Mouse (Mus musculus) erythroblast, embryonic 14.5 days (primary cell): ENCODE data around the gene Vti1a. TPM values are rescaled to one million over a fixed set of nuclear protein-coding genes. Genes with fewer than 3 reads are reported as not detected.

ENCODE experiments used
- H3K27me3 ChIP-seq: 2 replicates; pipeline ENCODE4 v1.6.1; 2012; ENCODE audit warnings: inconsistent platforms; ENCODE audit not compliant: control insufficient read depth
- H3K36me3 ChIP-seq: 2 replicates; pipeline ENCODE4 v1.6.1; 2012; ENCODE audit warnings: mild to moderate bottlenecking, inconsistent platforms; ENCODE audit not compliant: control insufficient read depth
- H3K4me1 ChIP-seq: 2 replicates; pipeline ENCODE4 v1.6.1; 2012; ENCODE audit warnings: inconsistent platforms; ENCODE audit not compliant: control insufficient read depth
- H3K4me3 ChIP-seq: replicated peaks from 2 replicates; pipeline ENCODE3; 2012; ENCODE audit warnings: moderate library complexity, mild to moderate bottlenecking, inconsistent platforms
- H3K9me3 ChIP-seq: 2 replicates; pipeline ENCODE4 v1.6.1; 2012; ENCODE audit warnings: low read length, inconsistent platforms, mixed read lengths; ENCODE audit not compliant: control insufficient read depth
- GATA1 ChIP-seq: IDR thresholded peaks from 2 replicates; pipeline ENCODE4 v1.6.1; 2012; ENCODE audit warnings: low read length, inconsistent platforms, mixed read lengths
- TAL1 ChIP-seq: IDR thresholded peaks from 3 replicates; pipeline ENCODE4 v1.6.1; 2012; ENCODE audit warnings: low read length, inconsistent platforms, mixed read lengths
- polyA plus RNA-seq: library from polyadenylated mRNA; stranded (reverse); fragments of >175 nt; gene quantifications from 2 replicates; pipeline ENCODE4 v1.2.3, GENCODE M21; 2012

Gene Vti1a
- polyA plus RNA-seq, 1 experiment, result 1.0 TPM

DNA sequence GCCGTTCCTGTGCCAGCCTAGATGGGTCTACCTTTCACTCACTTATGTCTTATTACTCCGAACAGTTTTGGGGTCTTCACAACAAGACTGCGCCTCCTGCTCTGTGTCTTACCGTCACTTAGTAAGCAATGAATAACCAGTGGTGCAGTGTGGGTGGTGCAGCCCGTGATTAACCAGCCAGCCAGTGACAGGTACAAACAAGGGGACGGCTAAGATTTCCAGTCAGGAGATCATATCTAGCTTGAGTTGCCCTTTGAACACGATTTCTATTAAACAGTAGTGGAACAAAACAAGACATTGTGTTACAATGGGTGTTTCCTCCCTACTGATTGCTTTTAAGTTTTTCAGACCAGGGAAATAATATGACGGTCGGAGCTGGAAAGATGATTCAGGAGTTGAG, 27.2 kb downstream of the Vti1a start:
- Histone ChIP-seq H3K9me3 (no peaks in the 10 kb centered on the region), H3K4me3 (no peak overlapping the region), H3K36me3 (peaks cover 54% of the 10 kb centered on the region), H3K4me1 (peaks cover 29% of the 10 kb centered on the region), H3K27me3 (no peaks in the 10 kb centered on the region)
- no peak for TF ChIP-seq TAL1
- TF ChIP-seq GATA1, result no peak

GRCm38 (mm10) chr19:55348187-55348586, 32.1 kb downstream of the Vti1a start:
- H3K9me3 ChIP-seq, result no peaks in the 10 kb centered on the region
- no peak overlapping the region for H3K4me3 ChIP-seq
- peaks cover 48% of the 10 kb centered on the region for H3K36me3 ChIP-seq
- H3K27me3 ChIP-seq, result no peaks in the 10 kb centered on the region
- H3K4me1 ChIP-seq, result peaks cover 18% of the 10 kb centered on the region
- TF ChIP-seq GATA1 (no peak), TAL1 (no peak)

DNA sequence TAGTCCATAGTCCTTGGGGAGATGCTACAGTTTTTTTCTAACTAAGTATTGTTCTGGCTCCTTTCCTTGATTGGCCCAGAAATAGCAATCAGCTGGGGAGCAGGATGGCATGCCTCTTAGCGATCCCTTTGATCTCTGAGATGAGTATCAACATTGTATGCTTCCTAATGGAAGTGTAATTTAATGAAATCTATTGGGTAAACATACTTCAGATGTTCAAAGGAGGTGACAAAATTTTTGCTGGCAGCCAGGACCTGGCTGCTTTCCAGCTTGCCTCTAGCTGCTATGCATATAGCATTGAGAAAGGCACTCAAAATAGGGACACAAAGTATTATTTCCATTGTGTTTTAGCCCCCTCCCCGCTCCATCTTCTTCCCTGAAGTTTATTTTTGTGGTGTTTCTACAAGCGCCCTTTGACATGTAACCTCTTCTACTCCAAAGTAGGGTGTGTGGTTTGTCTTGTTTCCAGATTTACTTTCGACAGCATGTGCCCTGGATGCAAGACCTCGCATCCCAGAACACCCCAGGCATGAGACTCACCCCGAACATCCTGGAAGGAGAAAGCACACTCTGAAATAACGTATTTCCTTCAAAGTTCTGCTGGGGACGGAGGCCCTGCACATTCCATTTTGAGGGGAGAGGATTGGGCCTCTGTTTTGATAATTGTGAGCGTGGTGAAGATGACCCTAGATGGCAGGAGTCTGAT, 34.7 kb downstream of the Vti1a start:
- H3K36me3 ChIP-seq, result peaks cover 48% of the 10 kb centered on the region
- TF ChIP-seq GATA1 (no peak), TAL1 (no peak)
- no peaks in the 10 kb centered on the region for H3K27me3 ChIP-seq

DNA sequence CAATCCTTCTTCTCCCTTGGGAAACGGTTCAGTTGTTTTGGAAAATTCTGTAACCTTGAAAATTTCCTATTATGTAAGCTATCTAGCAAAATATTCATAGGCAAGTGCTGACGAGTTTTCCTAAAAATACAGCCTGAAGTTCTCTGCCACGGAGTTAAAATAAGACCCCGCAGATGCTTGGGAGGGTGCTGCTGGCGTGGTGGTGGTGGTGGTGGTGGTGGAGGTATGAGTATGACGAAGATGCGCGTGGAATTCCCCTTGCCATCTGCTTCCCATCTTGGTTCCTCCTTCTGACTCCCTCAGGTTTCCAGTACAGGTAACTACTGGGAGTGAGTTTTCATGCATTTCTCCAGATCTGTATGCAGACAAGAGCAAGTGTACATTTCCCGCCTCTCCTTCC, 46.5 kb downstream of the Vti1a start:
- Histone ChIP-seq H3K4me3 (no peak overlapping the region), H3K27me3 (no peaks in the 10 kb centered on the region), H3K9me3 (no peaks in the 10 kb centered on the region), H3K4me1 (peaks cover 5% of the 10 kb centered on the region), H3K36me3 (peaks cover 12% of the 10 kb centered on the region)
- no peak for TF ChIP-seq GATA1
- no peak for TF ChIP-seq TAL1

More for the DNA sequence above, 34.7 kb downstream of the Vti1a start:
- H3K4me1 ChIP-seq, result peaks cover 18% of the 10 kb centered on the region
- H3K9me3 ChIP-seq, result no peaks in the 10 kb centered on the region
- H3K4me3 ChIP-seq, result no peak overlapping the region

DNA sequence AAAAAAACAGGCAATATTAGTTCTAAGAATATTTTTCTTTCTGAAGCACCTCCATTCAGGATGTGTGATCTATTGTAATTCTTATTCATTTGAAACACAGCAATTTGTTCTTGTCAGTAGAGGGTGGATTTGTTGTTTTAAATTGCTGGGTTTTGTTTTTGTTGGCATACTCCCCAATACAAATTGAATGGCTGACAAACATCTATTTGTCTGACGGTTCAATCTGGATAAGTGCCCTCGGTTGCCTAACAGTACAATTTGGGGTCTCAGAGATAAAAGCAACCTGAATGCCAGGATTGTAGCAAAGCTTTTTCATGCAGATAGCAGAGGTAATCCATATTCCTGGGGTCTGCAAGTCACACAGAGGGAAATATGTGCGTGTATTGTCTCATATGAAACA, 53.6 kb downstream of the Vti1a start:
- no peaks in the 10 kb centered on the region for H3K27me3 ChIP-seq

DNA sequence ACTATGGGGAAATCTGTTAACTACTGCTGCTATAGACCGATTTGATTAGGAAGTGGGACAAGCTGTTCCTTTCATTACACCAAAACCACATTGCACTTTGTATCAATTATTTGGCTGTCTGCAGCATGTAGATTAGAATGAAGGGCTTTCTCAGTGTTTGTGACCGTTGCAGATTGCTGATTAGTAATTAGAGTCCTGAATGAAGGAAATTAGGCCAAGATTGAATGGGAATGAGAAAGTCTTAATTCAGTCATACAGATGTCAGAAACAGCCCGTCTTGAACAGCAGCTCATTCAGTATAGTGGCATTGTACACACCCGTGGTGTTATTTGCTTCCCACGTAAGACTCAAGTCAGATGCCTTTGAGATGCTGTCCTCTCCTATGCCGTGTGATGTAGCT, 60.2 kb downstream of the Vti1a start:
- Histone ChIP-seq H3K9me3 (no peaks in the 10 kb centered on the region), H3K4me3 (no peak overlapping the region), H3K27me3 (no peaks in the 10 kb centered on the region), H3K4me1 (peaks cover 15% of the 10 kb centered on the region), H3K36me3 (peaks cover 9% of the 10 kb centered on the region)
- no peak for TF ChIP-seq GATA1

More for the DNA sequence above, 53.6 kb downstream of the Vti1a start:
- H3K4me3 ChIP-seq, result no peak overlapping the region
- H3K9me3 ChIP-seq, result no peaks in the 10 kb centered on the region
- H3K36me3 ChIP-seq, result no peaks in the 10 kb centered on the region
- no peaks in the 10 kb centered on the region for H3K4me1 ChIP-seq
- TF ChIP-seq TAL1, result no peak
- TF ChIP-seq GATA1, result no peak

GRCm38 (mm10) chr19:55377465-55377864, 61.4 kb downstream of the Vti1a start:
- H3K36me3 ChIP-seq, result peaks cover 17% of the 10 kb centered on the region
- peaks cover 15% of the 10 kb centered on the region for H3K4me1 ChIP-seq
- H3K27me3 ChIP-seq, result no peaks in the 10 kb centered on the region
- H3K9me3 ChIP-seq, result no peaks in the 10 kb centered on the region
- no peak overlapping the region for H3K4me3 ChIP-seq
- TF ChIP-seq GATA1, result no peak
- TF ChIP-seq TAL1, result no peak

DNA sequence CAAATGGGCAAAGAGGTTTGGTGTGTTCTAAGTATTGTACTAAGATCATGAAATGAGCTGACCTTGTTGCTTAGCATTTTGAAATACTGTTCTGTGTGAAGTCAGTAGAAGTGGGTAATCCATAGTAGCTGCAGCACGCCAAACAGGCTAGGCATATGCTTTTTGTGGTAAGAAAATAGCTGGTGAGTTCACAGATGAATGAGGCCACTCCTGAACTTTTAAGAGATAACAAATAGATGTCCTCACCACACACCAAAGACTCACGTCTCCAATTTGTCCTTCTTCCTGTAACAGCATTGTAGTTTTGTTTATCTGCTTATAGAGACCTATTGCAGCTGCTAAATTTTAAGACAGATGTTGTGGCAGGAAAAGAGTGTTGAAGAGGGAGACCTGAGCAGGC, 62.8 kb downstream of the Vti1a start:
- Histone ChIP-seq H3K9me3 (no peaks in the 10 kb centered on the region), H3K4me3 (no peak overlapping the region), H3K27me3 (no peaks in the 10 kb centered on the region), H3K4me1 (peaks cover 15% of the 10 kb centered on the region), H3K36me3 (peaks cover 26% of the 10 kb centered on the region)
- TF ChIP-seq GATA1, result no peak
- no peak for TF ChIP-seq TAL1

GRCm38 (mm10) chr19:55380764-55381163, 64.7 kb downstream of the Vti1a start:
- TF ChIP-seq TAL1, result no peak
- no peak for TF ChIP-seq GATA1
- H3K9me3 ChIP-seq, result no peaks in the 10 kb centered on the region
- no peak overlapping the region for H3K4me3 ChIP-seq
- H3K27me3 ChIP-seq, result no peaks in the 10 kb centered on the region
- H3K4me1 ChIP-seq, result peaks cover 15% of the 10 kb centered on the region
- H3K36me3 ChIP-seq, result peaks cover 26% of the 10 kb centered on the region

GRCm38 (mm10) chr19:55381343-55381742, 65.2 kb downstream of the Vti1a start:
- H3K36me3 ChIP-seq, result peaks cover 26% of the 10 kb centered on the region
- H3K4me3 ChIP-seq, result no peak overlapping the region
- TF ChIP-seq GATA1 (no peak), TAL1 (no peak)
- H3K4me1 ChIP-seq, result peaks cover 15% of the 10 kb centered on the region
- no peaks in the 10 kb centered on the region for H3K9me3 ChIP-seq
- no peaks in the 10 kb centered on the region for H3K27me3 ChIP-seq
